In genomic region chr13:99241984-99242383, GRCm38 (mm10) we compare ENCODE assay signal across 16 mouse cellular contexts.
"Had no signal": no experiment of that assay in that cellular context is flagged by ENCODE, and none has a peak within 500 bp of the region (broad histone marks: within the 10 kb centered on the region; RNA-seq: fewer than 3 reads in every experiment).

No protein-coding gene starts in this region.

- H3K9me3 ChIP-seq: limb, embryonic 10.5 days; limb, embryonic 13.5 days; liver, embryonic 12.5 days; liver, embryonic 15.5 days; lung, embryonic 15.5 days; midbrain, embryonic 13.5 days had no signal

- H3K9ac ChIP-seq: limb, embryonic 13.5 days; liver, embryonic 12.5 days; liver, embryonic 15.5 days; lung, embryonic 15.5 days; midbrain, embryonic 13.5 days had no signal

- H3K4me2 ChIP-seq: limb, embryonic 13.5 days; liver, embryonic 12.5 days; liver, embryonic 15.5 days; lung, embryonic 15.5 days; midbrain, embryonic 13.5 days had no signal

- ATAC-seq: liver, embryonic 12.5 days; midbrain, embryonic 13.5 days had no signal

- H3K27me3 ChIP-seq: liver, embryonic 12.5 days; liver, embryonic 15.5 days; lung, embryonic 15.5 days; midbrain, embryonic 13.5 days had no signal

- H3K4me3 ChIP-seq: limb, embryonic 10.5 days; limb, embryonic 13.5 days; liver, embryonic 12.5 days; liver, embryonic 15.5 days; lung, embryonic 15.5 days; midbrain, embryonic 13.5 days had no signal

- H3K27ac ChIP-seq: kidney, postnatal 0 days; limb, embryonic 10.5 days; limb, embryonic 13.5 days; liver, embryonic 12.5 days; liver, embryonic 15.5 days; lung, embryonic 15.5 days; midbrain, embryonic 13.5 days had no signal

- H3K36me3 ChIP-seq: limb, embryonic 10.5 days; limb, embryonic 13.5 days; liver, embryonic 12.5 days; liver, embryonic 15.5 days; lung, embryonic 15.5 days; midbrain, embryonic 13.5 days had no signal

- DNase-seq: kidney, adult 11 months; kidney, adult 9 months; kidney, postnatal 25 days; liver; lung, adult 18-20 months; lung, postnatal 10 days; lung, postnatal 36 days; thymus, adult 18-20 months; thymus, postnatal 36 days had no signal
